9 mouse cellular contexts compared by ENCODE assay signal in the genomic region with DNA sequence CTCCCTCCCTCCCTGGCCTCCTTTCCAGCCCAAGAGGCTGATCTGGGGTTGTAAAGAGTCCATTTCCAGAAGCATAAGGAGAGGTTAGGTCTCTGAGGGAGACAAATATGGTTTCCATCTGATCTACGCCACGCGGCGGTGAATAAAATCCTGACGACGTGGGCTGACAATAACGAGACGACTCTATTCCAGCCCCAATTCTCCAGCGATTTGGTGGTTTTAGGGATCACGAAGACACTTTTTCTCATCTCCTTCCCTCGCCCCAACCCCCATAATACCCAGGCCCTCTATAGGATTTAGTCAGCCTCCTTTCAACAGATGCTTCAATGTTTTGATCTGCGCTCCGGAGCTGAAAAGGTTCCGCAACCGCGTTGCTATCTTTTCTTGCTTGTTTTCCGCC. TPM values are rescaled to one million over a fixed set of nuclear protein-coding genes. Genes with fewer than 3 reads are reported as not detected.
DNase-seq lines count a peak whose midpoint lies in the region; ATAC-seq and TF ChIP-seq lines count a peak whose summit lies in the region.
"Had no signal": no experiment of that assay in that cellular context is flagged by ENCODE, and none has a peak within 500 bp of the region (broad histone marks: within the 10 kb centered on the region; RNA-seq: fewer than 3 reads in every experiment).

No protein-coding gene starts in this region.

- DNase-seq in embryo, embryonic 10.5 days (ENCODE audit: low spot score) = peak; percentile 59
- no peak for DNase-seq in embryo, embryonic 10 days (ENCODE audit: low spot score)
- no peak for DNase-seq in forebrain, embryonic 14.5 days (ENCODE audit: low spot score)
- no peak for DNase-seq in liver, embryonic 14.5 days (ENCODE audit: low read depth in 3 of 3, low spot score in 3 of 3)
- DNase-seq in urinary bladder, postnatal 14 days (ENCODE audit: low spot score) = no peak
- DNase-seq in frontal cortex, postnatal 10 days (ENCODE audit: low spot score in 2 of 2) = no peak
- no peak for DNase-seq in layer of hippocampus, adult 9-10 months (ENCODE audit: low spot score)

- H3K4me1 ChIP-seq in E14TG2a.4 (replicated peaks; ENCODE audit: low read depth, low read length) = peaks cover 91% of the 10 kb centered on the region
- peaks cover 39% of the 10 kb centered on the region for H3K4me1 ChIP-seq in forebrain, embryonic 14.5 days (ENCODE audit: control insufficient read depth, insufficient read depth, low read length)
- 0 out of 4 replicates have a peak, but pooled peaks cover 0 to 2% of the 10 kb centered on the region in 2 experiments for H3K4me1 ChIP-seq in liver, embryonic 14.5 days (replicated peaks; ENCODE audit: control insufficient read depth in 2 of 2, insufficient read depth in 2 of 2, low read length in 1 of 2)

- peak overlapping the region; percentile 49 for H3K4me3 ChIP-seq in E14TG2a.4 (replicated peaks; ENCODE audit: low read length)
- peak overlapping the region; percentile 17 for H3K4me3 ChIP-seq in forebrain, embryonic 14.5 days (ENCODE audit: low read depth, low read length)
- no peak overlapping the region for H3K4me3 ChIP-seq in liver, embryonic 14.5 days (ENCODE audit: insufficient read depth in 1 of 2, low read depth in 2 of 2, low read length in 2 of 2)

- no peak for TF ChIP-seq EP300 in liver, embryonic 14.5 days (IDR thresholded peaks at IDR 0.05; ENCODE audit: low read depth)

- H3K27ac ChIP-seq in forebrain, embryonic 14.5 days (ENCODE audit: low read depth, low read length) = peak overlapping the region; percentile 70
- no peak overlapping the region for H3K27ac ChIP-seq in liver, embryonic 14.5 days

- H3K27me3 ChIP-seq in E14TG2a.4 (ENCODE audit: insufficient read depth, low read length) = peaks cover 27% of the 10 kb centered on the region
- H3K27me3 ChIP-seq in forebrain, embryonic 14.5 days (replicated peaks; ENCODE audit: control insufficient read depth, insufficient read depth, low read length) = peaks cover 22% of the 10 kb centered on the region
- H3K27me3 ChIP-seq in liver, embryonic 14.5 days (ENCODE audit: control insufficient read depth, insufficient read depth, low read length) = peaks cover 97% of the 10 kb centered on the region

- peak overlapping the region; percentile 57 for H3K9ac ChIP-seq in forebrain, embryonic 14.5 days (ENCODE audit: low read length)
- H3K9ac ChIP-seq in liver, embryonic 14.5 days (replicated peaks) = no peak overlapping the region

- no peak for ATAC-seq in forebrain, embryonic 14.5 days
- no peak for ATAC-seq in liver, embryonic 14.5 days (ENCODE audit: insufficient read depth)
- ATAC-seq: inflammation-experienced regulatory T-cells, adult 6 months had no signal

- no peak for TF ChIP-seq CTCF in E14TG2a.4 (conservative IDR thresholded peaks at IDR 0.05; ENCODE audit: low read length)
- no peak for TF ChIP-seq CTCF in liver, embryonic 14.5 days (IDR thresholded peaks at IDR 0.05; ENCODE audit: low read depth)

- H3K9me3 ChIP-seq in E14TG2a.4 (ENCODE audit: low read length) = no peaks in the 10 kb centered on the region
- no peaks in the 10 kb centered on the region for H3K9me3 ChIP-seq in forebrain, embryonic 14.5 days (replicated peaks; ENCODE audit: control insufficient read depth, low read length)
- H3K9me3 ChIP-seq in liver, embryonic 14.5 days (ENCODE audit: control insufficient read depth, low read length) = no peaks in the 10 kb centered on the region

- H3K36me3 ChIP-seq in E14TG2a.4 (ENCODE audit: insufficient read depth, low read length) = peaks cover 30% of the 10 kb centered on the region
- H3K36me3 ChIP-seq in forebrain, embryonic 14.5 days (ENCODE audit: control insufficient read depth, insufficient read depth, low read length) = peaks cover 31% of the 10 kb centered on the region
- no peaks in the 10 kb centered on the region for H3K36me3 ChIP-seq in liver, embryonic 14.5 days (replicated peaks; ENCODE audit: control insufficient read depth, insufficient read depth, low read depth)

- 2% methylated on average over 17 of the region's 17 CpGs for WGBS in forebrain, embryonic 14.5 days
- WGBS in liver, embryonic 14.5 days (ENCODE audit: insufficient replicate concordance) = 1% methylated on average over 17 of the region's 17 CpGs

- H3K4me2 ChIP-seq in forebrain, embryonic 14.5 days (ENCODE audit: low read length) = peak overlapping the region; percentile 49
- H3K4me2 ChIP-seq in liver, embryonic 14.5 days (ENCODE audit: low read depth) = peak overlapping the region; percentile 6; the same call in 1 of the 2 replicates

RNA-seq across cellular contexts. Expression of a gene that starts 19.3 kb away (rescaled TPM):
- polyA plus RNA-seq in forebrain, embryonic 14.5 days (2014; fragmentation: Nextera tagmentation; extraction: Ambion mirVana) = 44.5 and 51.8 TPM in 2 replicates
- polyA plus RNA-seq in liver, embryonic 14.5 days (2012; rRNA removed) = 0.06 and 0.11 TPM in 2 replicates
- 0.08 TPM in 1 of 2 replicates, not detected in the other for polyA plus RNA-seq in liver, embryonic 14.5 days (2014; fragmentation: Nextera tagmentation; extraction: Ambion mirVana)

Comparison
In these comparisons a context has a peak if more than half of its experiments do, and no peak if none do; other contexts are left out.
1. H3K4me3 ChIP-seq: peak in E14TG2a.4 (single experiment) and forebrain, embryonic 14.5 days (single experiment); none in liver, embryonic 14.5 days (0 of 2).
2. RNA of a gene that starts 19.3 kb away (polyA plus RNA-seq): 44.5 to 51.8 TPM in forebrain, embryonic 14.5 days; 0.06 to 0.11 TPM in liver, embryonic 14.5 days; every median in the first group is over 10 times any median in the second.